Mouse (Mus musculus): ENCODE data around the gene Sema4d. TPM values are rescaled to one million over a fixed set of nuclear protein-coding genes. Genes with fewer than 3 reads are reported as not detected.

Sema4d gene
- polyA plus RNA-seq, 1 experiment from 2014 or later = 90.3 TPM

- peaks cover 84% of the 10 kb centered on the region for H3K36me3 ChIP-seq (ENCODE audit: inconsistent target)
- peaks cover 14% of the 10 kb centered on the region for H3K79me2 ChIP-seq (ENCODE audit: inconsistent target)
- no peak overlapping the region for H3K4me3 ChIP-seq (ENCODE audit: inconsistent target)
- WGBS (ENCODE audit: missing documents) = 32% methylated on average over 3 of the region's 3 CpGs
- no peak overlapping the region for H3K27ac ChIP-seq
Observed at GRCm38 (mm10) chr13:51658094-51658493, 135.5 kb downstream of the Sema4d start.

GRCm38 (mm10) chr13:51656516-51657235 lies 136.9 kb downstream of the Sema4d start:
- H3K79me2 ChIP-seq (ENCODE audit: inconsistent target) = peaks cover 27% of the 10 kb centered on the region
- H3K36me3 ChIP-seq (ENCODE audit: inconsistent target) = peaks cover 71% of the 10 kb centered on the region
- H3K27ac ChIP-seq = no peak overlapping the region
- H3K4me3 ChIP-seq (ENCODE audit: inconsistent target) = no peak overlapping the region
- WGBS (ENCODE audit: missing documents) = 94% methylated on average over 11 of the region's 13 CpGs

GRCm38 (mm10) chr13:51653961-51654360 lies 139.6 kb downstream of the Sema4d start:
- no peak overlapping the region for H3K27ac ChIP-seq
- WGBS (ENCODE audit: missing documents) = 96% methylated on average over 9 of the region's 9 CpGs
- H3K36me3 ChIP-seq (ENCODE audit: inconsistent target) = peaks cover 47% of the 10 kb centered on the region
- no peak overlapping the region for H3K4me3 ChIP-seq (ENCODE audit: inconsistent target)
- peaks cover 39% of the 10 kb centered on the region for H3K79me2 ChIP-seq (ENCODE audit: inconsistent target)

GRCm38 (mm10) chr13:51653159-51653558 lies 140.4 kb downstream of the Sema4d start:
- H3K79me2 ChIP-seq (ENCODE audit: inconsistent target) = peaks cover 47% of the 10 kb centered on the region
- peaks cover 41% of the 10 kb centered on the region for H3K36me3 ChIP-seq (ENCODE audit: inconsistent target)
- H3K27ac ChIP-seq = no peak overlapping the region
- H3K4me3 ChIP-seq (ENCODE audit: inconsistent target) = no peak overlapping the region
- WGBS (ENCODE audit: missing documents) = 94% methylated on average over 4 of the region's 6 CpGs

- Histone ChIP-seq H3K27ac (peak within 1 kb of the TSS; percentile 32; the same call in 1 of the 2 replicates), H3K79me2 (ENCODE audit: inconsistent target) (peaks cover 63% of the 10 kb centered on the region), H3K36me3 (ENCODE audit: inconsistent target) (peaks cover 26% of the 10 kb centered on the region), H3K4me3 (ENCODE audit: inconsistent target) (peak within 1 kb of the TSS; percentile 48)
- WGBS (ENCODE audit: missing documents) = under 1% methylated on average over 66 of the region's 69 CpGs
Observed at GRCm38 (mm10) chr13:51651408-51652064, 142.0 kb downstream of the Sema4d start, which contains the start of gene Secisbp2. Gene Secisbp2, plus strand, starts transcription at chr13:51651697.

GRCm38 (mm10) chr13:51649740-51650139 lies 143.8 kb downstream of the Sema4d start:
- WGBS (ENCODE audit: missing documents) = 0% methylated on average over 1 of the region's 1 CpGs
- no peak overlapping the region for H3K4me3 ChIP-seq (ENCODE audit: inconsistent target)
- H3K79me2 ChIP-seq (ENCODE audit: inconsistent target) = peaks cover 76% of the 10 kb centered on the region
- H3K36me3 ChIP-seq (ENCODE audit: inconsistent target) = peaks cover 8% of the 10 kb centered on the region
- H3K27ac ChIP-seq = no peak overlapping the region

GRCm38 (mm10) chr13:51648237-51648636 lies 145.3 kb downstream of the Sema4d start:
- peaks cover 63% of the 10 kb centered on the region for H3K79me2 ChIP-seq (ENCODE audit: inconsistent target)
- H3K4me3 ChIP-seq (ENCODE audit: inconsistent target) = no peak overlapping the region
- no peak overlapping the region for H3K27ac ChIP-seq
- WGBS (ENCODE audit: missing documents) = 95% methylated on average over 4 of the region's 4 CpGs
- H3K36me3 ChIP-seq (ENCODE audit: inconsistent target) = no peaks in the 10 kb centered on the region; the same call in 1 of the 2 replicates

- H3K4me3 ChIP-seq (ENCODE audit: inconsistent target) = no peak overlapping the region
- WGBS (ENCODE audit: missing documents) = 88% methylated on average over 3 of the region's 3 CpGs
- H3K36me3 ChIP-seq (ENCODE audit: inconsistent target) = no peaks in the 10 kb centered on the region
- H3K79me2 ChIP-seq (ENCODE audit: inconsistent target) = peaks cover 58% of the 10 kb centered on the region
- no peak overlapping the region for H3K27ac ChIP-seq
Observed at GRCm38 (mm10) chr13:51647770-51648169, 145.8 kb downstream of the Sema4d start.

GRCm38 (mm10) chr13:51646362-51647027 lies 147.1 kb downstream of the Sema4d start:
- 33% methylated on average over 3 of the region's 3 CpGs for WGBS (ENCODE audit: missing documents)
- Histone ChIP-seq H3K4me3 (ENCODE audit: inconsistent target) (peak overlapping the region; percentile 69), H3K79me2 (ENCODE audit: inconsistent target) (peaks cover 49% of the 10 kb centered on the region), H3K36me3 (ENCODE audit: inconsistent target) (no peaks in the 10 kb centered on the region), H3K27ac (no peak overlapping the region)

- H3K27ac ChIP-seq = peak overlapping the region; percentile 77
- WGBS (ENCODE audit: missing documents) = 1% methylated on average over 7 of the region's 7 CpGs
Observed at GRCm38 (mm10) chr13:51645872-51646271, 147.7 kb downstream of the Sema4d start.

GRCm38 (mm10) chr13:51644829-51645789 lies 148.4 kb downstream of the Sema4d start, which contains the start of gene Cks2:
Gene Cks2, plus strand, starts transcription at chr13:51645232.
- Histone ChIP-seq H3K27ac (peak within 1 kb of the TSS; percentile 77), H3K79me2 (ENCODE audit: inconsistent target) (peaks cover 48% of the 10 kb centered on the region), H3K4me3 (ENCODE audit: inconsistent target) (peak within 1 kb of the TSS; percentile 69), H3K36me3 (ENCODE audit: inconsistent target) (no peaks in the 10 kb centered on the region)
- under 1% methylated on average over 77 of the region's 83 CpGs for WGBS (ENCODE audit: missing documents)

More at GRCm38 (mm10) chr13:51645872-51646271, 147.7 kb downstream of the Sema4d start:
- peak overlapping the region; percentile 69 for H3K4me3 ChIP-seq (ENCODE audit: inconsistent target)
- H3K79me2 ChIP-seq (ENCODE audit: inconsistent target) = peaks cover 49% of the 10 kb centered on the region
- H3K36me3 ChIP-seq (ENCODE audit: inconsistent target) = no peaks in the 10 kb centered on the region

GRCm38 (mm10) chr13:51643924-51644828 lies 149.4 kb downstream of the Sema4d start:
- Histone ChIP-seq H3K36me3 (ENCODE audit: inconsistent target) (no peaks in the 10 kb centered on the region), H3K27ac (peak overlapping the region; percentile 40), H3K79me2 (ENCODE audit: inconsistent target) (peaks cover 39% of the 10 kb centered on the region), H3K4me3 (ENCODE audit: inconsistent target) (peak overlapping the region; percentile 69)
- WGBS (ENCODE audit: missing documents) = 38% methylated on average over 19 of the region's 20 CpGs

GRCm38 (mm10) chr13:51642171-51642778 lies 151.3 kb downstream of the Sema4d start:
- WGBS (ENCODE audit: missing documents) = 76% methylated on average over 10 of the region's 11 CpGs
- H3K27ac ChIP-seq = no peak overlapping the region
- no peaks in the 10 kb centered on the region for H3K36me3 ChIP-seq (ENCODE audit: inconsistent target)
- no peak overlapping the region for H3K4me3 ChIP-seq (ENCODE audit: inconsistent target)
- peaks cover 20% of the 10 kb centered on the region for H3K79me2 ChIP-seq (ENCODE audit: inconsistent target)

All from macrophage (primary cell).